Mouse (Mus musculus): ENCODE data around the gene Btnl1.

Btnl1 gene

GRCm38 (mm10) chr17:34386656-34387055, 9.7 kb downstream of the Btnl1 start:
- DNase-seq, result no peak

DNA sequence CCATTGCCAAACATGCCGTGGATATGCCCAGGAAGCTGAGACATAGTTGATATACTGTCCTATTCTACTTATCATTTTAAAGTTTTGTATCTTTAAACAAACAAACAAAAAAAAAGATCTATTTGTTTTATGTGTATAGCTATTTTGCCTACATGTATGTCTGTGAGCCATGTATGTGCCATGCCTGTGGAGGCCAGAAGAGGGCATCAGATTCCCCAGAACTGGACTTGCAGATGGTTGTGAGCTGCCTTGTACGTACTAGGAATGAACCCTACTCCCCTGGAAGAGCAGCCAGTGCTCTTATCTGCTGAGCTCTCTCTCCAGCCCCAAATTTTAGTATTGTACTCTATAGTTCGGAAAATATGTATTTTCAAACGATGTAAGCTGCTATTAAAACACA, 11.6 kb downstream of the Btnl1 start:
- DNase-seq, result peak; percentile 48 to 50

DNA sequence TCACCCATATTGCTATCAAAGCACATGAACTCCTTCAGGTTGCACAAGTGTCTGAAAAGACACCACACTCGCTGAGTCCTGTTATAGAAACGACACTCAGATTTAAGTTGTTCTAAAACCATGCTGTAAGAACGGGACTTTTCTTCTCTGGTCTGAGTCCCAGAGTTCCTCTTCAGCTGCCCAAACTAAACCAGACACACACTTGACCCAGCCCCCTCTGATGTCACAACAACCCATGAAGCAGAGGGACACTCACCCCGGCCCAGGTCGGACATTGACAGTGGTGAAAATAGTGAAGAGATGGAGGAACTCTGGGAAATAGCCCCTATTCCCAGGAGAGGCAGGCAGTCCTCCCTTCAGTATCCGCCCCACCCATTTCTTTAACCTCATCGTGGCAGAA, 14.6 kb downstream of the Btnl1 start:
- no peak for DNase-seq

- DNase-seq, result peak in 1 of 2 experiments; percentile 7
These were observed 15.4 kb downstream of the Btnl1 start for GRCm38 (mm10) chr17:34392321-34392720.

GRCm38 (mm10) chr17:34397357-34397756, 20.4 kb downstream of the Btnl1 start:
- DNase-seq, result peak; percentile 14 to 19

- DNase-seq, result peak; percentile 65 to 68
These were observed 21.3 kb downstream of the Btnl1 start for GRCm38 (mm10) chr17:34398058-34398710.

GRCm38 (mm10) chr17:34398711-34399393, 21.9 kb downstream of the Btnl1 start, which contains the start of gene BC051142:
Gene BC051142, plus strand, starts transcription at chr17:34398820.
- peak; percentile 87 to 93 for DNase-seq

DNA sequence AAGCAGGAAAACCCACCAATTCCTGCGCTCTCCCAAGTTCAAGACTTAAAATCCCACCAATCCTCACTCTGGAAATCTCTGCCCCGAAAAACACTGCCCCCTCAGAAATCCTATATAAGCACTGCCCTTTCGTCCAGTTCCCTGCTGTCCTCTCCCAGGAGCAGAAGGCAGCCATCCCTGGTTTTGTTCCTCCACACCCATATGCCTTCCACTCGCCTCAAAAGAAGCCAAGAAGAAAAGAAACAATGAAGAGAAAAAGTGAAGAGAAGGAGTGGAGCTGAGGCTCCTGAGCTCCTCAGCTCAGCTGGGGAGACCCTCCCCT, 22.4 kb downstream of the Btnl1 start:
- peak; percentile 6 to 32 for DNase-seq

DNA sequence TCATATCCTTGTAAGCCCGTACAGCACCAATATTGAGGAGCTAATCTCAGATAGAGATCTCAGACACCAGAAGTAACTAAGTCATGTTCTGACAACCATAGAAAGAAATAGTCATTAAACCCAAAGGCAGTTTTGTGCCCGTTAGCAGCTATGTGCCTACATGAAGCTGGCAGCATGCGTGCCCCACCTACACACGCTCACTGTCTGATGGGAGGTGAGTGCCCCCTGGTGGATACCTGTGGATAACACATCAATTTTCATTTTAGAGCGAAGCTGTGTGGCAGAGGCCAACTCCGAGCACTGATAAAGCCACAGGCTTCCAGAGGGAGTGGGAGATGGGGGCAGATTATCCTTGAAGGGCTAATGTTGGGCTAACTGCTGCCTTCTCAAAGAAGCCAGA, 34.2 kb downstream of the Btnl1 start:
- DNase-seq, result peak; percentile 69 to 74

GRCm38 (mm10) chr17:34420014-34420413, 43.1 kb downstream of the Btnl1 start:
- no peak for DNase-seq

DNA sequence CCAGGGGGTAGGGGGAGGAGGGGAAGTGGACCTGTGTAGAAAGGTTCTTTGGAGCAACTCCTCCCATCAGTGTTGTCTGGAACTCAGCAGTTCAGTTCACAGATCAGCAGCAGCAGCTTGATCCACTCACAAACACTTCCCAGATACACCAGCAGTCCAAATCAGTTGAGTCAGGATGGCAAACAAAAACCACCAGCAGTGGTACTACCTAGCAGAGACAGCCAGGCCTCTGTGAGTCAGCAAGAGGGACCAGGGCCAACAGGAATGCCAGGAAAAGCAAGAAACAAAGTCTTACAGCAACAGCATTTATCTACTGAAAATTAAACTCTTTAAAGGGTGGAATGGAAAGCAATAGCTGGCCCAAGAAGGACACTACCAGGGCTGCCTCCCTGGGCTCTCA, 50.7 kb downstream of the Btnl1 start:
- no peak for DNase-seq

Measured in cerebellum, adult 18-20 months (tissue).